Mouse (Mus musculus): ENCODE measurements around the gene Olfr821.
"Not testable (repeated sequence)": the region's sequence is repeated elsewhere in the genome, so short reads cannot be mapped to it uniquely, and the experiment has no call there.

Gene Olfr821

DNA sequence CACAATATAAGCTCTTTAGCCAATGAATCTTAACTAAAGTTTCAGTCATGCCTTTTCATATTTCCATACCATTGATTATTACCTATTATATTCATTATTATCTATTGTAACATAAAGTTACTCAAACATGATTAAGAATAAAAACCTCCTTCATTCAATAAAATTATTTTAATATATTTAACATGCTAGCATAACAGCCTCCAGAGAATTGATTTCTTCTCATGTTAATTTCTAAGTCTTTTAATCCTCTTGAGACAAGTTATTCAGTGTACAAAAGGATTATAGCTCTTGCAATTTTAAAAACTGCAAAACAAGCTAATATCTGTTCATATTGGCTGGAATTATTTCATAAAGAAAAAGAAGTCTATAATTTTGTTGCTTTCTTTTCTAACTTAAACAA, at the start of gene Olfr821:
TSS of gene Olfr821 (plus strand) at position 301 of the 400 bp plus-strand sequence.
- DNase-seq = no peak

DNA sequence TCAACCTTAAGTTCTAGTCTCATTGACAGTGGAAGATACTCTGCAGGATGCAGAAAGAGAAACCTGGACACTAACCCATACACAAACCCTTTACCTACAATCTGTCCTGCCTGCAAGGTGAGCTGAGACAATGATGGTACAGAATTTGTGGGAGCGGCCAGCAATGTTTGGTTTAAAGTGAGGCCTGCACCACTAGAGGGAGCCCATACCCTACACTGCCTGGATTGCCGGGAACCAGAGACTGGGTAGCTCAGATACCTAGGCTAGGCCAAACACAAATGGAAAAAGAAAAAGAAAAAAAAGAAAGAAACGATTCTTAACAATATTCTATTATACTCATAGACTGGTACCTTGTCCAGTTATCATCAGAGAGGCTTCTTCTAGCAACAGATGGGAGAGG, 48.3 kb upstream of the Olfr821 start:
- not testable (repeated sequence) for DNase-seq

DNA sequence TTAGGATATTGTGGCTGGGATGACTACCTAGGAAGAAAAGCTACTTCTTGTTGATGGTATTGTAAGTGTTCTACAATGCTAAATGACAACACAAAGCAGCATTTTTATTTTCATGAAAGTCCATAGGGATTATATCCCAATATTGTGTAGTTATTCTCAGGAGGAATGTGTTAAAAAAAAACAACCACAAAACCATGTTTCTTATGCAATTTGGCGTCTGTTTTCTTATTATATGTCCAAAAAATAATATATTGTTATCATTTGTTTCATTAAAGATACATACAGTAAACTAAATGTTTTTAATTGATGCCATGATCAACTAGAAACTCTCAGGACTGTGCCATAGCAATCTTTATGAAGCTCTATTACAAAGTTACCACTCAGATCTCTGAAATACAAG, 45.2 kb upstream of the Olfr821 start, which contains the start of gene Gm10310:
TSS of gene Gm10310 (minus strand) at position 101 of the 400 bp plus-strand sequence.
- DNase-seq = not testable (repeated sequence)

DNA sequence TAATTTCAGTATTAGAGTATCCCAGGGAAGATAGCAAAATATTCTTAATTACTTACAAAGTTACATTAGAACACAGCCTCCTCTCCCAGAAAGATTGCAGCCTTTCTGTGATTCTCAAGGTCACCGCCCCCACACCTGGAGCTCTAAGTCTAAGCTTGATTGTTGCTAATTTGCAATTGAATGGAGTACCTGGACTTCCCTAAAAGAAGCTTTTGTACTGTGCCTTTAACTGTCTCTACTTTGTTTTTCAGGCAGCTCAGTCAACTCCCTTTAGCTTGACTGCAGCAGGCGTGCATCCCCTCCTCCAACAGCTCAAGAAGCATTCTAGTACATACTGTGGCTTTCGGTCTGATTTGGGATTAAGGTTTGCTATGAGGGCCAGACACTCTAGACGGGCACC, 26.0 kb upstream of the Olfr821 start:
- not testable (repeated sequence) for DNase-seq

DNA sequence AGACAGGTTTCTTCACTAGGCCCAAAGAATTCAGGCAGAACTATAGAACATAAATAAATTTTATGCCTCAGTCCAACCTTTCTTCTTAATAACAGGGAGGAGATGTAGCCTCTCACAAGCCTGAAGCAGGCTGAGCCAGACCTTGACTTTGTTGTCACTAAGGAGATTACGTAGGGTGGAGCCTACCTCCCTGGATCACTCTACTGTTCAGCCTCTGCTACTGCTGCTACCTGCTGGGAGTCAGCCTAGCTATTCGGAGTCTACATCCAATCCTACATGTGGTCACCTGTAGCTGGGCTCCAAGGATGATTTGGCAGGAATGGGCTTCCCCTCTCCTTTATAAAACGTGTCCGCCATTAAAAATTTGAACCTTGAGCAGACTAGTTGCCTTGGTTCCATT, 24.8 kb upstream of the Olfr821 start:
- DNase-seq = not testable (repeated sequence)

DNA sequence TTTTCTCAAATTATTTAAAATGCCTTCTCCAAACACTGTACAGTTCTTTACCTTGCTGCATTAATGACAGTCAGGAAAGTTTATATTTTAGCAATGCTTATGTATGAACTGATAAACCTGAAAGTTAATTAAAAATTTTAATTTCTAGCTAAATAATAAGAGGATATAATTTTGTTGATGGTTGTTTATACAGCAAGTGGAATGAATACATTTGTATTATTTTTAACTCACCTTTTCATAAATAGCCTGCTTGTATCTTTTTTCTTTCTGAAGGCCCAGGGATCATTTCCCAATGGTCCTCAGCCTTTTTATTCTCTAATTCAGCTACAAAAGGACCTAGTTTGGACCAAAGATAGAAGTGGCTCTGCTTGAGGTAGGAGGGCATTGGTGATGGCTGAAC, 17.8 kb upstream of the Olfr821 start, which contains the start of gene Olfr820:
TSS of gene Olfr820 (plus strand) at position 301 of the 400 bp plus-strand sequence.
- no peak for DNase-seq

DNA sequence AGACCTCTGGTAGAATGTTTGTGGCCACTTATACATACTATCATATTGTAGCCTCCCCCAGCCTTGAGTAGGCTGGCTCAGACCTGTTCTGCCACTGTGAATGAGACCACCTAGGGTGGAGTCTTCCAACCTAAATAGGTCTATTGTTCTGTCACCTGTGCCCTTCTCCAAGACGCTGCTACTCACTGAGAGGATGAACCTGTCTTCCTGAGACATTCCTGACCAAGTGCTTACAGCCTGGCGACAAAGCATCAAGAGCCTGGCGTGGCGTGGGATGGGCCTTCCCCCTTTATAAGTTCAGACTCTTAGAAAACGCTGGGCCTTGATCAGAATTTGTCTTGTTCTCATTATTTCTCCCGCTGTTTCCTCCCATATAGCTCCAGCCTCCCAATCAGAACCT, 6.9 kb downstream of the Olfr821 start:
- DNase-seq = no peak

DNA sequence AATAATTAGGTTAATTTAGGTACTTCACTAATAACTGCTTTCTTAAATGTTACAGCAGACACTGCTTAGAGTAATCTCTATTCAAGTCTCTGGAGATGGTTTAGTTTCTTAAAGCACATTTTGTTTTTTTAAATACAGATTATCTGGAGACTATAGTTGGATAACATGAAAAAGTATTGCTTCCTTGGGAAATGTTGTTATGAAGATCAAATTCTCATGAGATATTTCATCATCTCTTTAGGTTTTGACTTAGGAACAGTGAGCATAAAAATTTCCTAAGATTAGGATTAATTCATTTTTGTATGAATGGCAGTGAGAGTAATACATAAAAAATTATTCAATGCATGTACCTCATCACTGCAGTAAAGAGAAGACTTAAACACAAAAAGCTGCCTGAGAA, 40.8 kb downstream of the Olfr821 start, which contains the start of gene Olfr822:
TSS of gene Olfr822 (plus strand) at position 301 of the 400 bp plus-strand sequence.
- no peak for DNase-seq

All from B cell, adult 2 months (primary cell).